Mouse (Mus musculus): ENCODE measurements around the gene Chaf1b. TPM values are rescaled to one million over a fixed set of nuclear protein-coding genes. Genes with fewer than 3 reads are reported as not detected.
A peak's percentile ranks its signal among the peaks of the same experiment; 100 is the strongest.

The Chaf1b gene
- polyA plus RNA-seq, 2 experiments from 2014 or later = 15.2 to 25.6 TPM

- peak; percentile 67 for ATAC-seq
These were observed 30.3 kb downstream of the Chaf1b start for GRCm38 (mm10) chr16:93913881-93914576.

GRCm38 (mm10) chr16:93915338-93915849, 31.7 kb downstream of the Chaf1b start:
- no peak for ATAC-seq

GRCm38 (mm10) chr16:93917712-93918678, 34.3 kb downstream of the Chaf1b start:
- ATAC-seq = peak; percentile 80

- ATAC-seq = no peak
These were observed 35.0 kb downstream of the Chaf1b start for GRCm38 (mm10) chr16:93918679-93919060.

GRCm38 (mm10) chr16:93919189-93919588, 35.5 kb downstream of the Chaf1b start:
- no peak for ATAC-seq

- ATAC-seq = no peak
These were observed 37.0 kb downstream of the Chaf1b start for GRCm38 (mm10) chr16:93920673-93921072.

- no peak for ATAC-seq
These were observed 39.2 kb downstream of the Chaf1b start for GRCm38 (mm10) chr16:93922835-93923389.

- no peak for ATAC-seq
These were observed 40.1 kb downstream of the Chaf1b start for GRCm38 (mm10) chr16:93923788-93924187.

GRCm38 (mm10) chr16:93925684-93926247, 42.1 kb downstream of the Chaf1b start:
- ATAC-seq = no peak

GRCm38 (mm10) chr16:93929370-93930032, 45.8 kb downstream of the Chaf1b start:
- ATAC-seq = no peak

- ATAC-seq = no peak
These were observed 48.8 kb downstream of the Chaf1b start for GRCm38 (mm10) chr16:93932185-93933168.

GRCm38 (mm10) chr16:93934588-93934987, 50.9 kb downstream of the Chaf1b start:
- peak; percentile 52 for ATAC-seq

GRCm38 (mm10) chr16:93935009-93935408, 51.3 kb downstream of the Chaf1b start:
- peak; percentile 50 for ATAC-seq

- peak; percentile 69 for ATAC-seq
These were observed 54.7 kb downstream of the Chaf1b start for GRCm38 (mm10) chr16:93938400-93938846.

- no peak for ATAC-seq
These were observed 56.3 kb downstream of the Chaf1b start for GRCm38 (mm10) chr16:93939961-93940360.

- no peak for ATAC-seq
These were observed 58.3 kb downstream of the Chaf1b start for GRCm38 (mm10) chr16:93941781-93942567.

- no peak for ATAC-seq
These were observed 59.2 kb downstream of the Chaf1b start for GRCm38 (mm10) chr16:93942796-93943502.

GRCm38 (mm10) chr16:93944301-93944700, 60.6 kb downstream of the Chaf1b start:
- ATAC-seq = no peak

GRCm38 (mm10) chr16:93947396-93947795, 63.7 kb downstream of the Chaf1b start:
- ATAC-seq = no peak
